Mouse (Mus musculus): Measurements from ENCODE around the gene Nbea. TPM values are rescaled to one million over a fixed set of nuclear protein-coding genes. Genes with fewer than 3 reads are reported as not detected.

The Nbea gene
- polyA plus RNA-seq, 1 experiment from 2014 or later, result 54.6 TPM

DNA sequence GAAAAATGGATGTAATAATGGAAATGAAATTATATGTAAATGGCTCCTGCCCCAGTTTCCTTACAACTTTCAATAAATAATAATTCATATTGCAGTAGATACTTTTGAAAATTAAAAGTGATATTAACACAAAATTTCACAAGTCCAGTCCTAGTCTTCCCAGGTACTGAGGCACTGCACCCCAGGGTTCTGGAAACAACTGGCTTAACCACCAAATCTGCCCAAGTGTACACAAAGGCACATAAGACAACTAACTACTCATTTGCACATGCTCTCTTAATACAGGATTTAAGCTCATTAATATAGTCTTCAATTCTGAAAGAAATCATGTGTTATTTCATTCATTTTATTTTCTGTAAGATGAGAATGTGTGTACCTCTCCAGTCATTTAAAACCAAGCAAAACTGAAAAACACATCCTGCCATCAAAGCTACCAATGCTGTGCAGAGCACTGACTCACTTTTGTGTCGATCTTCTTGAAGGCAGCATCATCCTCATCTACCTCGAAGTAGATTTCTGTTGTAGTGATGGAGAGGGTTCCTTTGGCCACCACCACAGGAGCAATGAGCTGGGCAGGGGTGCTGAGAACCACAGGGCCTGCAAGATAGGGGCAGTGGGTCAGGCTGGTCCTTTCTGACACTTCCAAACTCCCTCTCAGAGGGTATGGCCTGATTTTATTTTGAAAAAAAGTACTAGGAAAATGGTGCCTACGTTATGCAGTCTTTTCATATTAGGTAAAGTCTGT lies 397.3 kb downstream of the Nbea start:
- Histone ChIP-seq H3K4me3 (ENCODE audit: low read depth, low read length) (no peak overlapping the region), H3K27me3 (replicated peaks; ENCODE audit: control insufficient read depth, insufficient read depth, low read length) (peaks cover 66% of the 10 kb centered on the region), H3K9ac (ENCODE audit: low read length) (no peak overlapping the region), H3K4me1 (ENCODE audit: control insufficient read depth, insufficient read depth, low read length) (peaks cover 11% of the 10 kb centered on the region), H3K36me3 (ENCODE audit: control insufficient read depth, insufficient read depth, low read length) (no peaks in the 10 kb centered on the region), H3K4me2 (ENCODE audit: low read length) (no peak overlapping the region), H3K27ac (ENCODE audit: low read depth, low read length) (no peak overlapping the region; the same call in 1 of the 2 replicates), H3K9me3 (replicated peaks; ENCODE audit: control insufficient read depth, low read length) (no peaks in the 10 kb centered on the region)
- ATAC-seq, result no peak
- 6% methylated on average over 3 of the region's 3 CpGs for WGBS
- DNase-seq (ENCODE audit: low spot score), result no peak

- Histone ChIP-seq H3K4me1 (ENCODE audit: control insufficient read depth, insufficient read depth, low read length) (peaks cover 18% of the 10 kb centered on the region), H3K27me3 (replicated peaks; ENCODE audit: control insufficient read depth, insufficient read depth, low read length) (peaks cover 72% of the 10 kb centered on the region), H3K27ac (ENCODE audit: low read depth, low read length) (no peak overlapping the region), H3K36me3 (ENCODE audit: control insufficient read depth, insufficient read depth, low read length) (no peaks in the 10 kb centered on the region), H3K9me3 (replicated peaks; ENCODE audit: control insufficient read depth, low read length) (no peaks in the 10 kb centered on the region), H3K4me2 (ENCODE audit: low read length) (no peak overlapping the region), H3K4me3 (ENCODE audit: low read depth, low read length) (no peak overlapping the region), H3K9ac (ENCODE audit: low read length) (no peak overlapping the region)
- DNase-seq (ENCODE audit: low spot score) (no peak), ATAC-seq (no peak)
- 40% methylated on average over 4 of the region's 4 CpGs for WGBS
These were observed 398.1 kb downstream of the Nbea start for GRCm38 (mm10) chr3:55785266-55785980.

DNA sequence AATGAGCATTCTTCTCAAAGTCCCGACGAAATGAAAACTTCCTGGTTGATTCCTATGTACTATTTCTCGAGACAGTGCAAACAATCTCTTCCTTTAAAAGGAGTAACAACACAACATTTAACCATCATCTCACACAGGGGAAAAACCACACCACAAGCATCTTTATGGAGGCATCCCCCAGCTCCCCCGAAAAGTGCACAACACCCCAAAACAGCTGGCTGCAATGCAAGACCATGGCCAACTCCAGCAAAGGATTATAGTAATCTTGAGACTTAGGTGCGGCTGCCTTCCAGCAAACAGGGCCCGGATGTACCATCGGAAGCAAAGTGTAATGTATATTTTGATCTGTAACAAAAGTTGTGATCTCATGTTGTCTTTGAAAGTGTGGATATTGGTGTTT lies 399.4 kb downstream of the Nbea start:
- Histone ChIP-seq H3K4me3 (ENCODE audit: low read depth, low read length) (peak overlapping the region; percentile 19; the same call in 1 of the 2 replicates), H3K9ac (ENCODE audit: low read length) (no peak overlapping the region), H3K27ac (ENCODE audit: low read depth, low read length) (no peak overlapping the region), H3K4me1 (ENCODE audit: control insufficient read depth, insufficient read depth, low read length) (peaks cover 22% of the 10 kb centered on the region), H3K9me3 (replicated peaks; ENCODE audit: control insufficient read depth, low read length) (no peaks in the 10 kb centered on the region), H3K36me3 (ENCODE audit: control insufficient read depth, insufficient read depth, low read length) (no peaks in the 10 kb centered on the region), H3K27me3 (replicated peaks; ENCODE audit: control insufficient read depth, insufficient read depth, low read length) (peaks cover 73% of the 10 kb centered on the region), H3K4me2 (ENCODE audit: low read length) (no peak overlapping the region)
- ATAC-seq (no peak), DNase-seq (ENCODE audit: low spot score) (no peak)
- 12% methylated on average over 7 of the region's 7 CpGs for WGBS

- ATAC-seq (no peak), DNase-seq (ENCODE audit: low spot score) (no peak)
- no peaks in the 10 kb centered on the region for H3K9me3 ChIP-seq (replicated peaks; ENCODE audit: control insufficient read depth, low read length)
- no peaks in the 10 kb centered on the region for H3K36me3 ChIP-seq (ENCODE audit: control insufficient read depth, insufficient read depth, low read length)
- H3K27me3 ChIP-seq (replicated peaks; ENCODE audit: control insufficient read depth, insufficient read depth, low read length), result peaks cover 70% of the 10 kb centered on the region
- H3K4me2 ChIP-seq (ENCODE audit: low read length), result peak overlapping the region; percentile 44
- WGBS, result 5% methylated on average over 45 of the region's 45 CpGs
- H3K27ac ChIP-seq (ENCODE audit: low read depth, low read length), result 0 out of 2 replicates have a peak overlapping the region, but pooled peaks have one; percentile 60
- H3K4me1 ChIP-seq (ENCODE audit: control insufficient read depth, insufficient read depth, low read length), result peaks cover 22% of the 10 kb centered on the region
- H3K4me3 ChIP-seq (ENCODE audit: low read depth, low read length), result peak overlapping the region; percentile 19
- H3K9ac ChIP-seq (ENCODE audit: low read length), result peak overlapping the region; percentile 30
These were observed 400.1 kb downstream of the Nbea start for GRCm38 (mm10) chr3:55783171-55784081.

DNA sequence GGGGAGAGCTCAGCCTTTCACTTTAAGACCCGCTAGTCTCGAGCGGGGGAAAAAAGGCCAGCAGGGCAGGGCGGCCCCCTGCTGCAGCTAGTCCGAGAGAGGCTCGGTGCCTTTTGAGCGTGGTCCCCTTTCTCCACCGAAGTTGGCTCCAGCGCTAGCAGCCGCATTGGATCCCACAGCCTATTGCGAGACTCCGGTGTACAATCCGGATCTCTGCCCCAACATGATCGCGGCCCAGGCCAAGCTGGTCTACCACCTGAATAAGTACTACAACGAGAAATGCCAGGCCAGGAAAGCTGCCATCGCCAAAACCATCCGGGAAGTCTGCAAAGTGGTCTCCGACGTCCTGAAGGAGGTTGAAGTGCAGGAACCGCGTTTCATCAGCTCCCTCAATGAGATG lies 400.7 kb downstream of the Nbea start:
- peak overlapping the region; percentile 45; the same call in 1 of the 2 replicates for H3K9ac ChIP-seq (ENCODE audit: low read length)

DNA sequence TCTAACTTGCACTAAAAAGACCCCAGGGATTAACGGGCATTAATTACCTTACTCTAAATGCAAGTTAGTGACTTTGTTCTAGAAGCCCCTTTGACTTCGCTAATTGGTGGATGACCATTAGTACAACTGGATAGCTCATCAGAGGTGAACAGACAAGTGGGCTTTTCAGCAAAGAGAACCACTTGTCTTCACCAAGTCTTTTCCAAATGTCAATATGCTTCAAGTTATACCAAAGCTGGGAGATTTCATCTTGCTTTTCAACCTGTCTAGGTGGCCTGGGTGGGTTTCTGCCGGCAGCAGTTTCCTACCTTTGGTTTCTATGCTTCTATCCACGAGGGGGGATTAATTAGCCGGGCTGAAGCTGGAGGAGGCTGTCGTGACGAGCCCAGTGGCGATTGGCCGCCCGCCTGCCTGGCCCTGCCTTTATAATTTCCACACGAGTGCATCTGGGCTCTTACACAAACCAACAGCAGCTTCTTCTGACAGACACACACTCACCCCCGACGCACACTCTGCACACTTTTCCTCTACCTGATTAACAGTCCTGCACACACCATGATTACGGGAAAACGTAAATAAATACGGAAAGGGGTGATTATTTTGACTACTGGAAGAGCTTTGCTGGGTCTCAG lies 401.3 kb downstream of the Nbea start, which contains the start of gene Mab21l1:
Gene Mab21l1, plus strand, starts transcription at position 455 of the 632 bp plus-strand sequence.
- Histone ChIP-seq H3K4me1 (ENCODE audit: control insufficient read depth, insufficient read depth, low read length) (peaks cover 19% of the 10 kb centered on the region), H3K27me3 (replicated peaks; ENCODE audit: control insufficient read depth, insufficient read depth, low read length) (peaks cover 77% of the 10 kb centered on the region)
- peak; percentile 56 for ATAC-seq

More for the DNA sequence above, 400.7 kb downstream of the Nbea start:
- H3K27me3 ChIP-seq (replicated peaks; ENCODE audit: control insufficient read depth, insufficient read depth, low read length), result peaks cover 77% of the 10 kb centered on the region
- no peaks in the 10 kb centered on the region for H3K9me3 ChIP-seq (replicated peaks; ENCODE audit: control insufficient read depth, low read length)
- H3K27ac ChIP-seq (ENCODE audit: low read depth, low read length), result 0 out of 2 replicates have a peak overlapping the region, but pooled peaks have one; percentile 60
- peak overlapping the region; percentile 19 for H3K4me3 ChIP-seq (ENCODE audit: low read depth, low read length)
- H3K4me2 ChIP-seq (ENCODE audit: low read length), result peak overlapping the region; percentile 44
- 2% methylated on average over 22 of the region's 22 CpGs for WGBS
- no peaks in the 10 kb centered on the region for H3K36me3 ChIP-seq (ENCODE audit: control insufficient read depth, insufficient read depth, low read length)
- no peak for DNase-seq (ENCODE audit: low spot score)
- peaks cover 22% of the 10 kb centered on the region for H3K4me1 ChIP-seq (ENCODE audit: control insufficient read depth, insufficient read depth, low read length)
- ATAC-seq, result 0 out of 2 replicates have a peak, but pooled peaks have one; percentile 7

DNA sequence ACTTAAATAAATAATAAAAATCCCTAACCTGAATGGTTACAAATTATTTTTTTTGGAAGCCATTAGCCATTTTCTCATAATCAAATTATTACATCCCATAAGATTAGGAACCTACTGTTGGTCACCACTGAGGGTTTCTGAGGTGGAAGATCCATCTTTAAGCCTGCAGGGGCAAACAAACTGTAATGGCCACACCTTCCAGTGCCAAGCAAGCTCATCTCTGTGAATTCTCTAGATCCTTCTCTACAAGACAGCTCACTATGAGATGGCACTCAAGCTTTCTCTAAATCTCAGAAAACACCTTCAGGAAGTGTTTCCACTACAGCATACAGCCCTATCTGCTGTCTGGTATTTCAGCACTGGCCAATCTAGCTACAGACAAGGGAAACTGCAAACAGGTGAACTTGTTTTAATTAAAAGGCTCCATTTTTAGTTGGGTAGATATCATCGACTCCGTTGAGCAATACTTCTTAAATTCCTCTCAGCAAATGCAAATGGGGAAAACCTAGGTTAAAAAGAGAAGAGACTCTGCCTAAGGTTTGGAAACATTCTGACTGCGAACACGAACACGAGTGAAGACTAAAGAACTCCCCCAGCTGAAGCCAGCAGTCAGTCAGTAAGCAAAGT lies 402.0 kb downstream of the Nbea start:
- Histone ChIP-seq H3K27me3 (replicated peaks; ENCODE audit: control insufficient read depth, insufficient read depth, low read length) (peaks cover 72% of the 10 kb centered on the region), H3K4me3 (ENCODE audit: low read depth, low read length) (no peak overlapping the region), H3K4me1 (ENCODE audit: control insufficient read depth, insufficient read depth, low read length) (peaks cover 19% of the 10 kb centered on the region), H3K4me2 (ENCODE audit: low read length) (no peak overlapping the region), H3K27ac (ENCODE audit: low read depth, low read length) (no peak overlapping the region), H3K9ac (ENCODE audit: low read length) (no peak overlapping the region), H3K36me3 (ENCODE audit: control insufficient read depth, insufficient read depth, low read length) (no peaks in the 10 kb centered on the region), H3K9me3 (replicated peaks; ENCODE audit: control insufficient read depth, low read length) (no peaks in the 10 kb centered on the region)
- no peak for ATAC-seq
- 3% methylated on average over 5 of the region's 5 CpGs for WGBS
- DNase-seq (ENCODE audit: low spot score), result no peak

More for the DNA sequence above, 401.3 kb downstream of the Nbea start, which contains the start of gene Mab21l1:
- Histone ChIP-seq H3K36me3 (ENCODE audit: control insufficient read depth, insufficient read depth, low read length) (no peaks in the 10 kb centered on the region), H3K9me3 (replicated peaks; ENCODE audit: control insufficient read depth, low read length) (no peaks in the 10 kb centered on the region), H3K27ac (ENCODE audit: low read depth, low read length) (0 out of 2 replicates have a peak within 1 kb of the TSS, but pooled peaks have one; percentile 60), H3K4me2 (ENCODE audit: low read length) (peak within 1 kb of the TSS; percentile 44), H3K9ac (ENCODE audit: low read length) (peak within 1 kb of the TSS; percentile 45), H3K4me3 (ENCODE audit: low read depth, low read length) (peak within 1 kb of the TSS; percentile 19)
- DNase-seq (ENCODE audit: low spot score), result peak; percentile 63
- WGBS, result 1% methylated on average over 16 of the region's 16 CpGs
